ENCODE assay signal across 8 mouse cellular contexts in genomic region chr2:49787376-49788050, GRCm38 (mm10). TPM values are rescaled to one million over a fixed set of nuclear protein-coding genes. Genes with fewer than 3 reads are reported as not detected.
DNase-seq lines count a peak whose midpoint lies in the region; ATAC-seq lines count a peak whose summit lies in the region.

Gene Lypd6b (plus strand): TSS chr2:49787688.

- H3K4me3 ChIP-seq in heart, embryonic 11.5 days (ENCODE audit: low read depth, low read length): peak within 1 kb of the TSS; percentile 69
- peak within 1 kb of the TSS; percentile 60 for H3K4me3 ChIP-seq in forebrain, embryonic 11.5 days (ENCODE audit: low read depth, low read length)
- peak within 1 kb of the TSS; percentile 70 for H3K4me3 ChIP-seq in kidney, embryonic 14.5 days (ENCODE audit: low read length)

- under 1% methylated on average over 64 of the region's 79 CpGs for whole genome bisulfite sequencing in heart, embryonic 11.5 days (ENCODE audit: insufficient replicate concordance)
- WGBS in forebrain, embryonic 11.5 days: 0% methylated on average over 71 of the region's 79 CpGs
- WGBS in kidney, embryonic 14.5 days: under 1% methylated on average over 77 of the region's 79 CpGs

- no peak for DNase-seq in heart, postnatal 4 days
- peak; percentile 23 for DNase-seq in R1 (ENCODE audit: low read depth, low spot score)
- peak; percentile 71 for DNase-seq in forebrain, embryonic 11.5 days (ENCODE audit: low spot score)
- DNase-seq in lung, postnatal 36 days: peak; percentile 52
- DNase-seq in thymus, postnatal 4 days: peak; percentile 44
- no peak for DNase-seq in ovary, postnatal 10 days (ENCODE audit: low spot score)

- 0 out of 2 replicates have a peak, but pooled peaks have one; percentile 23 for ATAC-seq in heart, embryonic 11.5 days (replicated peaks; ENCODE audit: insufficient number of reproducible peaks, low FRiP score, low TSS enrichment)
- peak; percentile 57 for ATAC-seq in forebrain, embryonic 11.5 days (replicated peaks; ENCODE audit: low FRiP score)
- peak; percentile 70 for ATAC-seq in kidney, embryonic 14.5 days (ENCODE audit: low FRiP score, low TSS enrichment)

- H3K36me3 ChIP-seq in heart, embryonic 11.5 days (ENCODE audit: control insufficient read depth, insufficient read depth, low read length): no peaks in the 10 kb centered on the region
- H3K36me3 ChIP-seq in forebrain, embryonic 11.5 days (ENCODE audit: control insufficient read depth, insufficient read depth, low read length): no peaks in the 10 kb centered on the region
- H3K36me3 ChIP-seq in kidney, embryonic 14.5 days (ENCODE audit: control insufficient read depth, insufficient read depth, low read length): no peaks in the 10 kb centered on the region

- peak within 1 kb of the TSS; percentile 99 for H3K4me2 ChIP-seq in heart, embryonic 11.5 days
- peak within 1 kb of the TSS; percentile 100 for H3K4me2 ChIP-seq in forebrain, embryonic 11.5 days (ENCODE audit: low read depth, low read length, severe bottlenecking)
- H3K4me2 ChIP-seq in kidney, embryonic 14.5 days (replicated peaks; ENCODE audit: low read depth, low read length): peak within 1 kb of the TSS; percentile 98

- no peaks in the 10 kb centered on the region for H3K9me3 ChIP-seq in heart, embryonic 11.5 days (replicated peaks; ENCODE audit: control insufficient read depth, low read length)
- H3K9me3 ChIP-seq in forebrain, embryonic 11.5 days (ENCODE audit: control insufficient read depth, low read length): no peaks in the 10 kb centered on the region
- H3K9me3 ChIP-seq in kidney, embryonic 14.5 days (ENCODE audit: control insufficient read depth, low read length): no peaks in the 10 kb centered on the region

- peaks cover 36% of the 10 kb centered on the region for H3K27me3 ChIP-seq in heart, embryonic 11.5 days (ENCODE audit: control insufficient read depth, insufficient read depth, low read length)
- H3K27me3 ChIP-seq in forebrain, embryonic 11.5 days (ENCODE audit: control insufficient read depth, insufficient read depth, low read length): peaks cover 31% of the 10 kb centered on the region
- H3K27me3 ChIP-seq in kidney, embryonic 14.5 days (ENCODE audit: control insufficient read depth, insufficient read depth, low read length): peaks cover 11% of the 10 kb centered on the region; the same call in 1 of the 2 replicates

- peaks cover 2% of the 10 kb centered on the region; the same call in 1 of the 2 replicates for H3K4me1 ChIP-seq in heart, embryonic 11.5 days (ENCODE audit: control insufficient read depth, insufficient read depth, low read length)
- H3K4me1 ChIP-seq in forebrain, embryonic 11.5 days (replicated peaks; ENCODE audit: control insufficient read depth, insufficient read depth, low read length): no peaks in the 10 kb centered on the region
- H3K4me1 ChIP-seq in kidney, embryonic 14.5 days (ENCODE audit: control insufficient read depth, insufficient read depth, low read length): 0 out of 2 replicates have a peak, but pooled peaks cover 3% of the 10 kb centered on the region

- no peak within 1 kb of the TSS for H3K27ac ChIP-seq in heart, embryonic 11.5 days (ENCODE audit: low read depth, low read length)
- H3K27ac ChIP-seq in forebrain, embryonic 11.5 days (ENCODE audit: low read depth, low read length): no peak within 1 kb of the TSS
- H3K27ac ChIP-seq in kidney, embryonic 14.5 days (ENCODE audit: low read depth, low read length): no peak within 1 kb of the TSS

- H3K9ac ChIP-seq in heart, embryonic 11.5 days (ENCODE audit: low read depth, low read length): peak within 1 kb of the TSS; percentile 70
- H3K9ac ChIP-seq in forebrain, embryonic 11.5 days (ENCODE audit: low read length): peak within 1 kb of the TSS; percentile 67
- peak within 1 kb of the TSS; percentile 73 for H3K9ac ChIP-seq in kidney, embryonic 14.5 days (ENCODE audit: low read depth, low read length)

RNA-seq across cellular contexts. Expression of gene Lypd6b, which starts in this region (rescaled TPM):
- 1.3 and 1.9 TPM in 2 replicates for polyA plus RNA-seq in heart, embryonic 11.5 days (2014; fragmentation: Nextera tagmentation; extraction: Ambion mirVana)
- total RNA-seq in heart, postnatal 4 days (2021): under 1 TPM; 0.23 to 0.24 TPM
- polyA plus RNA-seq in forebrain, embryonic 11.5 days (2014; fragmentation: Nextera tagmentation; extraction: Ambion mirVana): 0.92 and 2.4 TPM in 2 replicates
- 8.4 and 11.4 TPM in 2 replicates for polyA plus RNA-seq in kidney, embryonic 14.5 days (2014; fragmentation: Nextera tagmentation; extraction: Ambion mirVana)

Comparison
In these comparisons a context has a peak if more than half of its experiments do, and no peak if none do; other contexts are left out.
1. DNase-seq: peak in R1 (single experiment), forebrain, embryonic 11.5 days (single experiment), lung, postnatal 36 days (single experiment) and thymus, postnatal 4 days (single experiment); none in heart, postnatal 4 days (single experiment) and ovary, postnatal 10 days (single experiment).
2. Peak in every context shown above with its lines, with median percentiles within 50 percentile points of each other: ATAC-seq, H3K4me2 ChIP-seq, H3K4me3 ChIP-seq and H3K9ac ChIP-seq.